Mouse (Mus musculus): ENCODE results near the gene Asb13. TPM values are rescaled to one million over a fixed set of nuclear protein-coding genes. Genes with fewer than 3 reads are reported as not detected.

Gene Asb13
- polyA plus RNA-seq (2012; rRNA removed) (2.3 TPM in 2 replicates), polyA plus RNA-seq (2014; fragmentation: Nextera tagmentation; extraction: Ambion mirVana) (1.6 and 1.7 TPM in 2 replicates)

GRCm38 (mm10) chr13:3633895-3634811 is at the start of gene Asb13:
Gene Asb13, plus strand, starts transcription at chr13:3634032.
- Histone ChIP-seq H3K4me1 (replicated peaks; ENCODE audit: control insufficient read depth in 2 of 2, insufficient read depth in 2 of 2, low read length in 1 of 2) (peaks cover 0 to 8% of the 10 kb centered on the region in 2 experiments; a peak in 1 of 4 replicates), H3K36me3 (replicated peaks; ENCODE audit: control insufficient read depth, insufficient read depth, low read depth) (no peaks in the 10 kb centered on the region), H3K27me3 (ENCODE audit: control insufficient read depth, insufficient read depth, low read length) (no peaks in the 10 kb centered on the region), H3K27ac (no peak within 1 kb of the TSS), H3K4me3 (ENCODE audit: insufficient read depth in 1 of 2, low read depth in 2 of 2, low read length in 2 of 2) (peak within 1 kb of the TSS; percentile 49 to 61), H3K9ac (replicated peaks) (peak within 1 kb of the TSS; percentile 36), H3K4me2 (ENCODE audit: low read depth) (peak within 1 kb of the TSS; percentile 57), H3K9me3 (ENCODE audit: control insufficient read depth, low read length) (no peaks in the 10 kb centered on the region)
- ATAC-seq (ENCODE audit: insufficient read depth) = peak; percentile 86
- peak in 2 of 3 experiments; percentile 42 to 51 for DNase-seq (ENCODE audit: low read depth in 3 of 3, low spot score in 3 of 3)
- 2% methylated on average over 47 of the region's 47 CpGs for WGBS (ENCODE audit: insufficient replicate concordance)
- TF ChIP-seq CTCF (IDR thresholded peaks at IDR 0.05; ENCODE audit: low read depth) (peak; percentile 27; the same call in 1 of the 2 replicates), EP300 (IDR thresholded peaks at IDR 0.05; ENCODE audit: low read depth) (no peak)

- DNase-seq (ENCODE audit: low read depth in 3 of 3, low spot score in 3 of 3) = no peak
- ATAC-seq (ENCODE audit: insufficient read depth) = no peak
- Histone ChIP-seq H3K27me3 (ENCODE audit: control insufficient read depth, insufficient read depth, low read length) (no peaks in the 10 kb centered on the region), H3K27ac (no peak overlapping the region), H3K9me3 (ENCODE audit: control insufficient read depth, low read length) (no peaks in the 10 kb centered on the region), H3K4me3 (ENCODE audit: insufficient read depth in 1 of 2, low read depth in 2 of 2, low read length in 2 of 2) (no peak overlapping the region), H3K9ac (replicated peaks) (no peak overlapping the region), H3K4me2 (ENCODE audit: low read depth) (no peak overlapping the region), H3K36me3 (replicated peaks; ENCODE audit: control insufficient read depth, insufficient read depth, low read depth) (peaks cover 20% of the 10 kb centered on the region), H3K4me1 (replicated peaks; ENCODE audit: control insufficient read depth in 2 of 2, insufficient read depth in 2 of 2, low read length in 1 of 2) (no peaks in the 10 kb centered on the region)
- WGBS (ENCODE audit: insufficient replicate concordance) = 82% methylated on average over 3 of the region's 3 CpGs
- TF ChIP-seq EP300 (IDR thresholded peaks at IDR 0.05; ENCODE audit: low read depth) (no peak), CTCF (IDR thresholded peaks at IDR 0.05; ENCODE audit: low read depth) (no peak)
These were observed 43.0 kb upstream of the Asb13 start for GRCm38 (mm10) chr13:3590789-3591188.

- H3K4me2 ChIP-seq (ENCODE audit: low read depth) = no peak overlapping the region
- peaks cover 21% of the 10 kb centered on the region for H3K36me3 ChIP-seq (replicated peaks; ENCODE audit: control insufficient read depth, insufficient read depth, low read depth)
- no peak overlapping the region for H3K27ac ChIP-seq
- H3K4me3 ChIP-seq (ENCODE audit: insufficient read depth in 1 of 2, low read depth in 2 of 2, low read length in 2 of 2) = no peak overlapping the region
- H3K9me3 ChIP-seq (ENCODE audit: control insufficient read depth, low read length) = no peaks in the 10 kb centered on the region
- no peaks in the 10 kb centered on the region for H3K4me1 ChIP-seq (replicated peaks; ENCODE audit: control insufficient read depth in 2 of 2, insufficient read depth in 2 of 2, low read length in 1 of 2)
- TF ChIP-seq EP300 (IDR thresholded peaks at IDR 0.05; ENCODE audit: low read depth) (no peak), CTCF (IDR thresholded peaks at IDR 0.05; ENCODE audit: low read depth) (no peak)
- ATAC-seq (ENCODE audit: insufficient read depth) (no peak), DNase-seq (ENCODE audit: low read depth in 3 of 3, low spot score in 3 of 3) (no peak)
- 80% methylated on average over 1 of the region's 1 CpGs for WGBS (ENCODE audit: insufficient replicate concordance)
- H3K9ac ChIP-seq (replicated peaks) = no peak overlapping the region
- H3K27me3 ChIP-seq (ENCODE audit: control insufficient read depth, insufficient read depth, low read length) = no peaks in the 10 kb centered on the region
These were observed 39.5 kb upstream of the Asb13 start for GRCm38 (mm10) chr13:3594311-3594710.

- H3K36me3 ChIP-seq (replicated peaks; ENCODE audit: control insufficient read depth, insufficient read depth, low read depth) = peaks cover 10% of the 10 kb centered on the region
- no peak for TF ChIP-seq CTCF (IDR thresholded peaks at IDR 0.05; ENCODE audit: low read depth)
- no peak for TF ChIP-seq EP300 (IDR thresholded peaks at IDR 0.05; ENCODE audit: low read depth)
- H3K4me1 ChIP-seq (replicated peaks; ENCODE audit: control insufficient read depth in 2 of 2, insufficient read depth in 2 of 2, low read length in 1 of 2) = no peaks in the 10 kb centered on the region
- 63% methylated on average over 6 of the region's 6 CpGs for WGBS (ENCODE audit: insufficient replicate concordance)
- H3K27ac ChIP-seq = no peak overlapping the region
- H3K9me3 ChIP-seq (ENCODE audit: control insufficient read depth, low read length) = no peaks in the 10 kb centered on the region
- no peak overlapping the region for H3K4me3 ChIP-seq (ENCODE audit: insufficient read depth in 1 of 2, low read depth in 2 of 2, low read length in 2 of 2)
- DNase-seq (ENCODE audit: low read depth in 3 of 3, low spot score in 3 of 3) = no peak
- H3K4me2 ChIP-seq (ENCODE audit: low read depth) = no peak overlapping the region
- no peaks in the 10 kb centered on the region for H3K27me3 ChIP-seq (ENCODE audit: control insufficient read depth, insufficient read depth, low read length)
- H3K9ac ChIP-seq (replicated peaks) = no peak overlapping the region
- ATAC-seq (ENCODE audit: insufficient read depth) = no peak
These were observed 37.6 kb upstream of the Asb13 start for GRCm38 (mm10) chr13:3596232-3596631.

- H3K27ac ChIP-seq = no peak overlapping the region; the same call in 1 of the 2 replicates
- 14% methylated on average over 8 of the region's 8 CpGs for WGBS (ENCODE audit: insufficient replicate concordance)
- ATAC-seq (ENCODE audit: insufficient read depth) = no peak
These were observed 24.1 kb upstream of the Asb13 start for GRCm38 (mm10) chr13:3609780-3610117.

More at GRCm38 (mm10) chr13:3609780-3610117, 24.1 kb upstream of the Asb13 start:
- no peak for DNase-seq (ENCODE audit: low read depth in 3 of 3, low spot score in 3 of 3)
- Histone ChIP-seq H3K4me3 (ENCODE audit: insufficient read depth in 1 of 2, low read depth in 2 of 2, low read length in 2 of 2) (peak overlapping the region; percentile 83 to 97), H3K9me3 (ENCODE audit: control insufficient read depth, low read length) (no peaks in the 10 kb centered on the region; the same call in 1 of the 2 replicates), H3K27me3 (ENCODE audit: control insufficient read depth, insufficient read depth, low read length) (no peaks in the 10 kb centered on the region), H3K9ac (replicated peaks) (peak overlapping the region; percentile 88), H3K36me3 (replicated peaks; ENCODE audit: control insufficient read depth, insufficient read depth, low read depth) (no peaks in the 10 kb centered on the region), H3K4me2 (ENCODE audit: low read depth) (peak overlapping the region; percentile 90), H3K4me1 (replicated peaks; ENCODE audit: control insufficient read depth in 2 of 2, insufficient read depth in 2 of 2, low read length in 1 of 2) (peaks cover 3% of the 10 kb centered on the region in 2 experiments; a peak in 3 of 4 replicates)
- TF ChIP-seq EP300 (IDR thresholded peaks at IDR 0.05; ENCODE audit: low read depth) = no peak
- TF ChIP-seq CTCF (IDR thresholded peaks at IDR 0.05; ENCODE audit: low read depth) = no peak
